Mouse (Mus musculus): ENCODE data around the gene Usp24.

DNA sequence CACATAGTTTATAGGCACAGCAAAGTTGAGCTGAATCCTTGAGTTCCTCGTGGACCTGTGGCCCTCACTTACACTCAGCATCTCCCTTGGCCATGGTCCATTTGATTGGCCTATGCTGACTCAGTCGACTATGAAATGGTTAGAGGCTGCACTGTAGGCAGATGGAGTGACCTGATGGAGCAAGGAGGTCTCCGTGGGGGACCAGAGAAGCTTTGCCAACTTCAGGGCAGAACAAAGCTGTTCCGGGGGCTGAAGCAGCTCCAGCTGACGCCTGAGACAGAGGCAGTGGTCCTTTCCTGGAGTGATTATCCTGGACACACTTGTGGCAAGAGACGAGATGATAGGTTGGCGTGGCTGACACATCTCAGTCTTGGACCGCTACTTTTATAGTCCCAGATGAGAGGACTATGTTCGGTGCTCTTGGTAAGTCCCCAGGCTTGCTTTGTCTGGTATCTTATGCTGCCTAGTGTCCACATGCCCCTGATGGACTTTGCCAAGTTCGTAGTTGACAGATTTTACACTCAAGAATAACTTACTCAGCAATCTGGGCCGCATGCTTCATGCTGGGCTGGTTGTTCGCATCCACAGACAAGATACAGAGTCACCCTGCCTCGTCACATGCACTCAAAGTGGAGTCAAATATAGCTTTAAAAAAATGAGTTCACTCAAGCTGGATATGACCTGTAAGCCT is 151.6 kb downstream of the Usp24 start:
- TF ChIP-seq CTCF (IDR thresholded peaks at IDR 0.05; ENCODE audit: control insufficient read depth, insufficient read depth, insufficient read length) (no peak), MYOD1 (IDR thresholded peaks at IDR 0.05; ENCODE audit: control insufficient read depth, insufficient read length, low read depth) (no peak), USF1 (IDR thresholded peaks at IDR 0.05; ENCODE audit: low read depth) (no peak), MYOG (IDR thresholded peaks at IDR 0.05; ENCODE audit: control insufficient read depth, extremely low read depth, insufficient read length) (no peak), MAX (IDR thresholded peaks at IDR 0.05) (no peak)

Data from C2C12 (cell line).